Mouse (Mus musculus) spleen, postnatal 4 days (tissue): ENCODE results near the gene Ranbp3l.

Experiments used
- DNase-seq, 2 experiments: peaks; one replicate each; pipeline ENCODE4 v3.0.0; 2022; ENCODE audit warnings: low spot score in 2 of 2

The Ranbp3l gene

DNA sequence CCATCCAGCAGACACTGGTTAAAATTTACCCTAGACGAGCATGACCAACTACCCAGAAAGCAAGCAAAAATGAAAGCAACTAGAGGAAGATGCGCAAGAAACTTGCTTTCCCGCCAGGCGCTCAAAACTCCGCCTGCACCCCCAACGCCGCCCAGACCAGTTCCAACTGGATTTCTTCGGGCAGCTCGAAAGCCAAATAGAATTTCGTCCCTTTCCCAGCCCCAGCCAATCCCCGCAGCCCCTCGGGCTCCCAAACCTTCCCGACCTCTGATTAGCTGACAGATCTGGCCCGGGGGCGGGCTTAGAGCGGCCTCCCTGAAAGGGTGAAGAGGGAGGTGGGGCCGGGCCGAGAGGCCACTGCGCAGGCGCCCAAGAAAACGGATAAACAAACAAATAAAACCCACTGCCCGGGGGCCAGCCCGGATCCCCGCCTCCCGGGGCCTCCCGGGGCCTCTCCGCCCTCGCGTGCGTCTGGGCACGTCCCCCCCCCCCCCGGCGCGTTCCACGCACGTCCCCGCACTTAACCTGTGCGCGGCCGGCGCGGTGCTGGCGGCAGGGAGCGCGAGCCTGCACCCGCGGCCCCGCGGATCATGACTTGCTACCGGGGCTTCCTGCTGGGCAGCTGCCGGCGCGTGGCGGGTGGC is 103.3 kb downstream of the Ranbp3l start, which contains the start of gene Nadk2:
Nadk2 (plus strand) TSS at position 349 of the 644 bp plus-strand sequence.
- DNase-seq = peak; percentile 98 to 99

DNA sequence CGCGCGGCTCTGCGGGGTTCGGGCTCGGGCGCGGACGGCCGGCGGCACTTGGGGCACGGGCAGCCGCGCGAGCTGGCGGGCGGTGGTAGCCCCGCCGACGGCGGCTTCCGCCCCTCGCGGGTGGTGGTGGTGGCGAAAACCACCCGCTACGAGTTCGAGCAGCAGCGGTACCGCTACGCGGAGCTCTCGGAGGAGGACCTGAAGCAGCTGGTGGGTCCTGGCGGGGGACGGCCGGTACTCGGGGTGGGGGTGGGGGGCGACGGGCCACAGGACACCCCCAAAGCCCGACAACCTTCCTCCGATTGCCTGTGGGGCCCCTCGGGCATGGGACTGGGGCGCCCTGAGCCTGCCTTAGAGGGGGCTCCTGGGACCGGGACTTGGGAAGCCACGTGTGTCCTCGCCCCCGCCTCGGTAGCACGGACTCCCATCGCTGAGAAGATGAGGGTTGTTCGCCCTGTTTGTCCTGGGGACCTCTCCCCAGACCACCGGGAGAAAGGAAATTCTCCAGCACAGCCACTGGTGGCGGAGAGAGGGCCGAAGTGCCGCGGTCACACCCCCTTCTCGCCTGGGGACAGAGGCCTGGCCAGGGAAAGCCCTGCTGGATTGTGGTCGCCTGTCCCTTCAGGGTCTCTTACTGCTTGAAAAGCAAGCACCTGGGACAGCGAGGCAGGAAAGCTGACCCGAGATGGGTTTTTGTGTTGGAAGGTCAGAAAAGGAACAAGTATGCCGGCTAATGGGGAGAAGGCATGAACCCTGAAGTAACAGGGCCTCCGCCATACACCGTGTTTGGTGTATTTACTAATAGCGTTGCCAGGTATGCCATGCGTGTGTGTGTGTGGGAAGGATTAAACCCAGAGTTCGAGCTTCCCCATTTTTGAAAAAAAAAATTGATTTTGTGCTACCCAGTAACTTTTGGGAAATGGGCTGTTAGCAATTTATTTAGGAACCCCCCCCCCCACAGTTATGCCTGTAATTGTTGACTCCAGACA is 104.1 kb downstream of the Ranbp3l start:
- peak; percentile 60 to 83 for DNase-seq

DNA sequence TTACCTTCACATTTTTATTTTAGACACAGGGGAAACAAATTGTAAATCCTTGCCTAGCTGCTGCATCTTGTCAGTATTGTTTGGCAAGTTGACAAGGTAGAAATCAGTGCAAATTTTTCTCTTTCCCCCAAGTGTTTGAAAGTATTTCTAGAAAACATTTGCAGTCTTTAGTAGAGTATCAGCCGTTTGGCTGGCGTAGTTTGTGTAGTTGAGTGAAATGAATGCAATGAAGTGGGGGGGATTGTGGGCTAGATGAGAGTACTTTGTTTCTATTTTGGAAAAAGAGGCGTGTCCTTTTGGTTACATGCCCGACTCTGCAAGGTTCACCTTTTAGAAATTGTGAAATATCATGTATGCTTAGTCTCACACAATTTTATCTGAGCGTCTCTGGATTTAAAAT is 104.9 kb downstream of the Ranbp3l start:
- DNase-seq = no peak

- DNase-seq = no peak
These were observed 105.4 kb downstream of the Ranbp3l start for GRCm38 (mm10) chr15:9073067-9073608.

DNA sequence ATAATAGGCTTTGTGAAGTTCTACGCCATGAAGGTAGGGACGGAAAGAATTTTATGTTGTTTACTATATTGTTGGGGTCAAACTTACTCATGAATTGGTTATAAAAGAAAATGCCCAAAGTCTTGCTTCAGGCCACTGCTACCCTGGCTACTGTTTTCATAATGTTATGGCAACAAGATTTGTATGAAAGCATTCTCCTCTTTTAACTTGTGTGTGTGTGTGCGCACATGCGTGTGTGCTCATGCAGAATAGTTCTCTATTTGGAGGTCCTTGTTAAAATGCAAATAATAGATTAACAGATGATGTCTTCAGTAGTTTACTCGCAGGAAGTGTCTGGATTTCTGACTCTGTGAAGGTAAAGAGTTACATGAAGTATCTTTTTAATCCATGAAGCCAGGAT is 105.9 kb downstream of the Ranbp3l start:
- DNase-seq = no peak

DNA sequence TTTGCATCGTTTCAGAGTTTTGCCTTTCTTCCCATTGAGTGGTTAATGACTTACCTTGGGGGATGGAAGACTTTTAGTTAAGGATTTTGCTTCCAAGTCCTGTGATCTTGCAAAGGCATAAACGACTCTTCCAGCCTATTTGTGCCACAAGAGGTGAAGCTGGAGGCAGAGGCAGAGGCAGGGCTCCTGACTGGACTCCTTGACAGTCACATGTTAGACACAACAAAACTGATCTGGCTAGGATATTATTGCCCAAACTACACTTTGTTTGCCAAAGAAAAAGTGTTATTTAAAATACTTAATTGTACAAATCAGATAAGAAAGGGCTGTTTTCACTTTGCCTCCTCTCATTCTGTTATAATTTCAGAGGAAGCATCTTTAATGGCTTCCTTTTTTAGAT is 106.4 kb downstream of the Ranbp3l start:
- no peak for DNase-seq

DNA sequence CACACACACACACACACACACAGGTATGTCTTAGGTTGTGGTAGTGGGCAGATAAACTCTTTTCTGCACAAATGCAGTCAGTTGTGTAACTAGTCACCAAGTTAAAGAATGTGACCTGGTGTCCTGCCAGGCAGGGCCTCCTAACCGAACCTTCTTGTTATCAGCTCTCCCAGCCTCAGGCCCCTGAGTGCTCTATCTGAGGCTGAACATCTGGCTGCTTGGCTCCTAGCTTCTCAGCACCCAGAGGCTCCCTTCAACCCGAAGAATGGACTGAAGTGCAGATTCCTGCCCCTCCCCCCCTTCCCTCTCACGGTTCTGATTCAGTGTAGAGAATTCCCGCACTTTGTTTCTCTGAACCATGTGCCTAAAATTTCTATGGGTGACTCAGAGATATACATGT is 106.9 kb downstream of the Ranbp3l start:
- DNase-seq = peak; percentile 78 to 80

DNA sequence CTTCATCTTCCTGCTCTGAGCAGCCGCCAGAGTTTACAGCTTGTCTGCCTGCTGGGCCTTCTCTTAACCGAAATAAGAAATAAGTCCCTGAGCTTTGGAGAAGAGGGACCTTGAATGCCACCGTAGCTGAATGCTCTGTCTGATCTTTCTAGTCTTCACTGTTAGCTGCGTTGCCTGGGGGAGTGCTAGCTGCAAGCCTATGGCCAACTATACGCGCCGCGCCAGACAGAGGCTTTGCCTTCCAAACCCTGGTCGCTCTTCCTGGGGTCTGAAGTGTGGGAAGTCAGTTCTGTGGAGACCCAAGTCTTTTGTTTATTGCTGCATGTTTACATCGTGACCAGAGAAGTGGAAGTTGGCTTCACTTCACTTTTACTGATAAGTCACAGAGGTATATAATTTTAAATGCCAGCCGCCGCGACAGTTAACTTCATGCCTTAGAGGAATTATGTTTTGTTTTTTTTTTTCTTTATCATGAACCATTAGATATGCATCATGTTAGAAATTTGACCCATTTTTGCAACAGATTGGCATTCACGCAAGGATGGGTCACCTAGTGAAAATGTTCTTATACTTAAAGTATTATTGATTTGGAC is 108.0 kb downstream of the Ranbp3l start:
- no peak for DNase-seq

GRCm38 (mm10) chr15:9078481-9079300 is 110.9 kb downstream of the Ranbp3l start:
- DNase-seq = peak; percentile 56 to 70

- DNase-seq = no peak
These were observed 111.9 kb downstream of the Ranbp3l start for GRCm38 (mm10) chr15:9079626-9080025.

GRCm38 (mm10) chr15:9080206-9080605 is 112.5 kb downstream of the Ranbp3l start:
- DNase-seq = no peak

DNA sequence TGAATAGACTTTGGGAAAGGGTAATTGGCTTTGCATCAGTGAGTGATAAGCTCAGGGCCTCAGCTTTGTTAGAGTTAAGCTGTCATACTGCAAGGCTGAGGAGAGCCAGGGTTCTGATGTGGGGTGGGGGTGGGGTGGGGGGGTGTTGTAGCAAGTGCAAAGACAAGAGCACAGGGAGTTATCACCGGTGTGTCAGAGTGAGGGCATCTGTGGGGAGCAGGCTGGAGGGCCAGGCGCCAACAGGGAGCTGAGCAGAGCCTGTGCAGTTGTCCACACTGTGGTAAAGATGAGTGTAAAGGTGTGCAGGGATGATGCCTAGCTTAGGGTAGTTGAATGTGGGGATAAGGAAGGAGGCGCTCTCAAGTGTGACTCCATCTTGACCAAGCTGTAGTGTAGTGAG is 113.5 kb downstream of the Ranbp3l start:
- DNase-seq = no peak

- DNase-seq = no peak
These were observed 115.0 kb downstream of the Ranbp3l start for GRCm38 (mm10) chr15:9082753-9083152.

GRCm38 (mm10) chr15:9086813-9087212 is 119.1 kb downstream of the Ranbp3l start:
- no peak for DNase-seq

GRCm38 (mm10) chr15:9087421-9087820 is 119.7 kb downstream of the Ranbp3l start:
- DNase-seq = no peak

- no peak for DNase-seq
These were observed 120.3 kb downstream of the Ranbp3l start for GRCm38 (mm10) chr15:9087895-9088682.

DNA sequence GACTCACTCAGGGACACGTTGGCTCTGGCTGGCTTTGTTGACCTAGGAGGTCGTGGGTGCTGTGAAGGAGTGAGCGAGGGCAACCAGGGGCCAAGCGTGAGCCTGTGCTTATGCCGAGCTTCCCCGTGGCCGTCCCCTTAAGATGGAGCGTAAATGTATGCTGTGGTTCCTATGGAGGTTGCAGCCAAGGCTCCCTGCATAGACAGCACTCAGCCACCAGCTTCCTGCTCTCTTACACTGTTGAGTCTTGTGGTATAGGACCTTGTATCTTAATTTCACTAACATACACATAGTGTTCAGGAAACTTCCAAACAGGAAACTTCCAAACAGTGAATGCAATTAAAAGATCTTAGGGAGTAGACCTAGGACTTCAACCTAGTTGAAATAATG is 120.9 kb downstream of the Ranbp3l start:
- no peak for DNase-seq

DNA sequence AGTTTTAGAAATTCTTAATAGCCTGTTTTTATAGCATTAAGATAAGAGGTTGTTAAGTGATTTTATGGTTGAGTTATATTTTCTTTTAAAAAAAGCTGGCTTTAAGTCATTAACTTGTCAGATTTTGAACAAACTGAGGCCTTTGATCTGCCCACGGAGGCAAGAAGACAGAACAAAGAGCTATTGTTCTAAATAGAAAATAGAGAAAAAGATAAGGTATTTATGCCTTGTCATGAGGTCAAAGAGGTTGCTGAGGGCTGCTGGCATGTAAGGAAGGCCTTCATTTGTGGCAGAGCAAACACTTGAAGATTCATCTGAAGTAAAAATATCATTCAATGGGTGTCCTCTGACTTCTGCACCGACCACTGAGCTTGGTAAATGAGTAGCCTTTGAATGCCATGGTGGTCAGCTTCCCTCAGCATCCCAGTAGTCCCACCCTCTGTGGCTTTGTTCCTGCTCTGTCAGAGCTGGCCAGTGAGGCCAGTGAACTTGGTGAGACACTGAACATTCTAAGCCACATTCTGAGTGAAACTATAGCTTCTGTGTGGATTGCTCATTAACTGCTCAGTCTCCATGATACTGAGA is 121.5 kb downstream of the Ranbp3l start:
- DNase-seq = no peak

DNA sequence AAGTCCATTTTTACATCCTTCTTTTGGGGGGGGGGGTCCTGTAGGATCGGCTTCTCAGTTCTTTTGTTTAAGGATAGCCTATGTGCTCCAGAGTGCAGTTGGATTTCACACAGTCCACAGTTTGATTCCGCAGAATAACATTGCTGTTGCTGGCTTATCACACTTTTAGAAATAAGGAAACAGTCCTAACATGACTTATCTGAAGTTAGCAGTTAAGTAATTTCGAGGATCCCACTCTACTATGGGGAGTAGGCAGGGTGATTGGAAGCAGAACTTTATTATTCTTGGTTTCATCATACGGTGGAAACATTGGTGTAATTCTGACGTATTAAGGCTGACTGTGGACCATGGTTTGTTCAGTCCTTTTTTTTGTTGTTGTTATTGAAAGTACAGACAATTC is 122.9 kb downstream of the Ranbp3l start:
- DNase-seq = no peak
